Mouse (Mus musculus): ENCODE results near the gene Kcnh4. TPM values are rescaled to one million over a fixed set of nuclear protein-coding genes. Genes with fewer than 3 reads are reported as not detected.
"Not testable (repeated sequence)": the region's sequence is repeated elsewhere in the genome, so short reads cannot be mapped to it uniquely, and the experiment has no call there.

Gene Kcnh4
- not detected in 2 replicates for polyA plus RNA-seq (2016; fragmentation: Nextera tagmentation; extraction: Ambion mirVana)

GRCm38 (mm10) chr11:100759611-100760233, at the start of gene Kcnh4:
Kcnh4 (minus strand) TSS chr11:100759942.
- H3K27me3 ChIP-seq (replicated peaks): peaks cover 76% of the 10 kb centered on the region
- peaks cover 18% of the 10 kb centered on the region for H3K4me1 ChIP-seq (replicated peaks)
- peak within 1 kb of the TSS; percentile 32 for H3K4me3 ChIP-seq
- ATAC-seq (ENCODE audit: insufficient number of reproducible peaks, low FRiP score): peak; percentile 54
- 2% methylated on average over 49 of the region's 51 CpGs for WGBS
- peak within 1 kb of the TSS; percentile 60 for H3K4me2 ChIP-seq
- no peaks in the 10 kb centered on the region for H3K36me3 ChIP-seq
- H3K27ac ChIP-seq (ENCODE audit: poor library complexity, severe bottlenecking): no peak within 1 kb of the TSS
- no peaks in the 10 kb centered on the region for H3K9me3 ChIP-seq (replicated peaks)
- H3K9ac ChIP-seq: no peak within 1 kb of the TSS

- no peaks in the 10 kb centered on the region for H3K27me3 ChIP-seq (replicated peaks)
- peaks cover 29% of the 10 kb centered on the region for H3K4me1 ChIP-seq (replicated peaks)
- no peak overlapping the region; the same call in 1 of the 2 replicates for H3K27ac ChIP-seq (ENCODE audit: poor library complexity, severe bottlenecking)
- H3K4me3 ChIP-seq: no peak overlapping the region
- 69% methylated on average over 20 of the region's 20 CpGs for WGBS
- ATAC-seq (ENCODE audit: insufficient number of reproducible peaks, low FRiP score): no peak
- H3K9ac ChIP-seq: no peak overlapping the region
- peaks cover 43% of the 10 kb centered on the region for H3K36me3 ChIP-seq
- H3K4me2 ChIP-seq: no peak overlapping the region
- H3K9me3 ChIP-seq (replicated peaks): 0 out of 2 replicates have a peak, but pooled peaks cover 12% of the 10 kb centered on the region
These were observed 46.9 kb upstream of the Kcnh4 start for GRCm38 (mm10) chr11:100806380-100807305.

DNA sequence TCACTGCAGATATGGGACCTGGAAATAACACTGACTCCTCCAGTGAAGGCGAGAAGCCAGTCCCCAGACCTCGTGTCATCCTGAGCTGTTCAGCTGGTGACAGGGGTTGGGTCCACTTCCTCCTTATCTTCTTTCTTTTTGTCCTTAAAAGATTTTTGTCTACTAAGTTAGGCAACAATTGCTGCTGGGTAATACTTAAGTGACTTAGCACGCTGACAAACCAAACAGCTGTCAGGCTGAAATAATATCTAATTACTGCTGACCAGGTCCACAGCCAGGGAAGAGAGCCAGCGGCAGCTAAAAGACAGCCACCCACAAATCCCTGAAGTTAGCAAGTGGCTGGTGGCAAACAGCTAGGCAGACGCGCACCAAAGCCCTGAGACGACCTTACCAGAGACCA, 45.8 kb upstream of the Kcnh4 start:
- H3K4me1 ChIP-seq (replicated peaks): peaks cover 21% of the 10 kb centered on the region
- H3K9ac ChIP-seq: no peak overlapping the region
- no peaks in the 10 kb centered on the region for H3K27me3 ChIP-seq (replicated peaks)
- H3K4me3 ChIP-seq: no peak overlapping the region
- peak overlapping the region; percentile 53; the same call in 1 of the 2 replicates for H3K27ac ChIP-seq (ENCODE audit: poor library complexity, severe bottlenecking)
- H3K4me2 ChIP-seq: no peak overlapping the region
- ATAC-seq (ENCODE audit: insufficient number of reproducible peaks, low FRiP score): no peak
- H3K36me3 ChIP-seq: peaks cover 48% of the 10 kb centered on the region
- 0 out of 2 replicates have a peak, but pooled peaks cover 6% of the 10 kb centered on the region for H3K9me3 ChIP-seq (replicated peaks)
- 36% methylated on average over 7 of the region's 7 CpGs for WGBS

GRCm38 (mm10) chr11:100804409-100804808, 44.7 kb upstream of the Kcnh4 start:
- no peaks in the 10 kb centered on the region for H3K27me3 ChIP-seq (replicated peaks)
- no peak overlapping the region for H3K9ac ChIP-seq
- ATAC-seq (ENCODE audit: insufficient number of reproducible peaks, low FRiP score): no peak
- no peak overlapping the region for H3K27ac ChIP-seq (ENCODE audit: poor library complexity, severe bottlenecking)
- H3K4me3 ChIP-seq: no peak overlapping the region
- H3K4me2 ChIP-seq: no peak overlapping the region
- H3K36me3 ChIP-seq: peaks cover 58% of the 10 kb centered on the region
- H3K9me3 ChIP-seq (replicated peaks): 0 out of 2 replicates have a peak, but pooled peaks cover 6% of the 10 kb centered on the region
- peaks cover 18% of the 10 kb centered on the region for H3K4me1 ChIP-seq (replicated peaks)
- 90% methylated on average over 10 of the region's 10 CpGs for WGBS

DNA sequence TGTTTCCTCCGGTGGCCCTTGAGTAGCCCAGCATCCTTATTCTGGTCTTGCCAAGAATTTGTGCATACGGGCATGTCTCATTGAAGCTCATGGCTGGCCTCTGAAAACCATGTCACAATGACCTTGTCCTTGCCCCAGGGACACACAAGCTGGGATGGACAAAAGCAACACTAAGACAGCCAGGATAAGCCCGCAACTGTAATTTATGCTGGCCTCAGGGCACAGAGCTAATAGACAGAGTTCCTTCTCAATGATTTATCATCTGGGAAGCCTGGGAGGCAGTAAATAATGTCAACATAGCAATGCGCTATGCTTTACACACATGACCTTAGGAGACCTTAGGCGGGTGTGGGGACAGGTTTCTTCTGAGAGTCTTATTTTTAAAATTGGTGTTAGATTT, 39.7 kb upstream of the Kcnh4 start:
- H3K27me3 ChIP-seq (replicated peaks): no peaks in the 10 kb centered on the region
- H3K4me2 ChIP-seq: no peak overlapping the region
- peaks cover 77% of the 10 kb centered on the region for H3K36me3 ChIP-seq
- 84% methylated on average over 5 of the region's 5 CpGs for WGBS
- no peak overlapping the region for H3K27ac ChIP-seq (ENCODE audit: poor library complexity, severe bottlenecking)
- no peak for ATAC-seq (ENCODE audit: insufficient number of reproducible peaks, low FRiP score)
- H3K9me3 ChIP-seq (replicated peaks): 0 out of 2 replicates have a peak, but pooled peaks cover 5% of the 10 kb centered on the region
- no peak overlapping the region for H3K4me3 ChIP-seq
- H3K4me1 ChIP-seq (replicated peaks): peaks cover 5% of the 10 kb centered on the region; the same call in 1 of the 2 replicates
- H3K9ac ChIP-seq: no peak overlapping the region

DNA sequence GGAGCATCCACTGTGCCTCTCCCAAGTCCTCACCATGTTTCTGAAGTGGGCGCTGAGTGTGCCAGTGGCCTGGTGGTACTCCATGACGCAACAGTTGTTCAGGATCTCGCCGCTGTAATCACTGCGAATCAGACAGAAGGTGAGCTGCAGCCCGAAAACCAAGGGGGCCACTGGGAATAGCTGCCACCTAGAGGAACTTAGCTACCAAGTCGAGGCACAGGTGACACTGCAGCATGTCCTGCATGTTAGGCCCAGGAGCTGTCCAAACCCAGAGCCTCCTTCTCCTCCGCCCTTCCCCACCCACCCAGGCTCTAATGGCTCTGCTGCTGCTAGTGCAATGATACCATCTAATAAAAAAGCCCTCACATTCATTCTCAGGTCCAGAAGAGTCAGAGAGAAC, 36.8 kb upstream of the Kcnh4 start:
- H3K4me2 ChIP-seq: no peak overlapping the region
- ATAC-seq (ENCODE audit: insufficient number of reproducible peaks, low FRiP score): no peak
- H3K4me3 ChIP-seq: no peak overlapping the region
- peaks cover 5% of the 10 kb centered on the region; the same call in 1 of the 2 replicates for H3K4me1 ChIP-seq (replicated peaks)
- H3K36me3 ChIP-seq: peaks cover 67% of the 10 kb centered on the region
- H3K27me3 ChIP-seq (replicated peaks): no peaks in the 10 kb centered on the region
- WGBS: 65% methylated on average over 8 of the region's 8 CpGs
- H3K27ac ChIP-seq (ENCODE audit: poor library complexity, severe bottlenecking): no peak overlapping the region
- H3K9me3 ChIP-seq (replicated peaks): no peaks in the 10 kb centered on the region
- H3K9ac ChIP-seq: no peak overlapping the region

DNA sequence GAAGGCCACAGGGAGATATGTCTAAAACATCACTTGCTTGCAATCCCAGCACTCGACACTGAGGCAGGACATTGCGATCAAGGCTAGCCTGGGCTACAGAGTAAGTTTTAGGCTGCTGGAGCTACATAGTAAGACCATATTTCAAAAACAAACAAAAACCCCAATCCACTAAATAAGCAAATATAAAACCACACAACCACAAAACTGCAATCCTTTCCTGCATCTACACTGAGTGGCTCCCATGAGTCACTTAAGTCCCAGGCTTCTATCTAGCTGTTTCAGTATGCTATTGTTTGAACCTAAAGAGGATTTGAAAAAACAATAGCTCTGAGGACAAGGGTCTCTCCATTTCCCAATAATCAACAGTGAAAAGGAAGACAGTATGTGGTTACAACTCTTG, 35.6 kb upstream of the Kcnh4 start:
- 93% methylated on average over 2 of the region's 2 CpGs for WGBS
- Histone ChIP-seq H3K9ac (no peak overlapping the region), H3K4me1 (replicated peaks) (peaks cover 5% of the 10 kb centered on the region; the same call in 1 of the 2 replicates), H3K27me3 (replicated peaks) (no peaks in the 10 kb centered on the region), H3K4me2 (no peak overlapping the region), H3K27ac (ENCODE audit: poor library complexity, severe bottlenecking) (no peak overlapping the region), H3K9me3 (replicated peaks) (no peaks in the 10 kb centered on the region), H3K36me3 (peaks cover 68% of the 10 kb centered on the region), H3K4me3 (no peak overlapping the region)
- no peak for ATAC-seq (ENCODE audit: insufficient number of reproducible peaks, low FRiP score)

GRCm38 (mm10) chr11:100791457-100792049, 31.8 kb upstream of the Kcnh4 start:
- Histone ChIP-seq H3K27me3 (replicated peaks) (no peaks in the 10 kb centered on the region), H3K4me1 (replicated peaks) (no peaks in the 10 kb centered on the region), H3K36me3 (peaks cover 79% of the 10 kb centered on the region), H3K4me3 (no peak overlapping the region), H3K9me3 (replicated peaks) (no peaks in the 10 kb centered on the region), H3K27ac (ENCODE audit: poor library complexity, severe bottlenecking) (no peak overlapping the region), H3K9ac (no peak overlapping the region), H3K4me2 (no peak overlapping the region)
- ATAC-seq (ENCODE audit: insufficient number of reproducible peaks, low FRiP score): no peak
- WGBS: 82% methylated on average over 2 of the region's 2 CpGs

- not testable (repeated sequence) for H3K4me1 ChIP-seq (replicated peaks); H3K4me3 ChIP-seq; H3K27me3 ChIP-seq (replicated peaks); ATAC-seq (ENCODE audit: insufficient number of reproducible peaks, low FRiP score); H3K9ac ChIP-seq; H3K4me2 ChIP-seq; H3K27ac ChIP-seq (ENCODE audit: poor library complexity, severe bottlenecking); H3K9me3 ChIP-seq (replicated peaks)
- WGBS: 80% methylated on average over 9 of the region's 9 CpGs
- H3K36me3 ChIP-seq: peaks cover 82% of the 10 kb centered on the region
These were observed 30.9 kb upstream of the Kcnh4 start for GRCm38 (mm10) chr11:100790644-100791043.

- Histone ChIP-seq H3K27me3 (replicated peaks) (no peaks in the 10 kb centered on the region), H3K27ac (ENCODE audit: poor library complexity, severe bottlenecking) (no peak overlapping the region), H3K4me2 (no peak overlapping the region), H3K36me3 (peaks cover 86% of the 10 kb centered on the region), H3K9ac (no peak overlapping the region), H3K4me1 (replicated peaks) (no peaks in the 10 kb centered on the region), H3K9me3 (replicated peaks) (no peaks in the 10 kb centered on the region), H3K4me3 (no peak overlapping the region)
- ATAC-seq (ENCODE audit: insufficient number of reproducible peaks, low FRiP score): no peak
- 75% methylated on average over 3 of the region's 3 CpGs for WGBS
These were observed 30.0 kb upstream of the Kcnh4 start for GRCm38 (mm10) chr11:100789702-100790101.

- no peak for ATAC-seq (ENCODE audit: insufficient number of reproducible peaks, low FRiP score)
- H3K9ac ChIP-seq: no peak overlapping the region
- no peaks in the 10 kb centered on the region for H3K27me3 ChIP-seq (replicated peaks)
- no peak overlapping the region for H3K27ac ChIP-seq (ENCODE audit: poor library complexity, severe bottlenecking)
- no peak overlapping the region for H3K4me3 ChIP-seq
- 96% methylated on average over 2 of the region's 2 CpGs for whole genome bisulfite sequencing
- peaks cover 94% of the 10 kb centered on the region for H3K36me3 ChIP-seq
- H3K4me2 ChIP-seq: no peak overlapping the region
- H3K4me1 ChIP-seq (replicated peaks): peaks cover 13% of the 10 kb centered on the region
- H3K9me3 ChIP-seq (replicated peaks): no peaks in the 10 kb centered on the region
These were observed 26.0 kb upstream of the Kcnh4 start for GRCm38 (mm10) chr11:100785774-100786173.

Data from heart, embryonic 12.5 days (tissue).